ENCODE assay signal across 22 mouse cellular contexts in genomic region chrX:40987101-40987500, GRCm38 (mm10).
"Had no signal": no experiment of that assay in that cellular context is flagged by ENCODE, and none has a peak within 500 bp of the region (broad histone marks: within the 10 kb centered on the region; RNA-seq: fewer than 3 reads in every experiment).

No protein-coding gene starts in this region.

- H3K4me2 ChIP-seq: lung, embryonic 15.5 days; midbrain, embryonic 11.5 days; midbrain, embryonic 13.5 days; midbrain, embryonic 15.5 days; neural tube, embryonic 13.5 days; neural tube, embryonic 15.5 days had no signal

- H3K4me1 ChIP-seq: lung, embryonic 15.5 days; megakaryocyte, embryonic 14.5 days; midbrain, embryonic 13.5 days; midbrain, embryonic 15.5 days; neural tube, embryonic 13.5 days; neural tube, embryonic 15.5 days had no signal

- H3K9ac ChIP-seq: liver, postnatal 0 days; lung, embryonic 15.5 days; midbrain, embryonic 13.5 days; midbrain, embryonic 15.5 days; neural tube, embryonic 13.5 days; neural tube, embryonic 15.5 days had no signal

- DNase-seq: liver, postnatal 0 days; lung, adult 2 months; lung, postnatal 14 days; lung, postnatal 36 days; retina, postnatal 1 day; right cerebral cortex, adult 18-20 months; right cerebral cortex, postnatal 25 days; right cerebral cortex, postnatal 4 days; spleen, adult 18-20 months; thymus, adult 18-20 months; thymus, postnatal 14 days; thymus, postnatal 36 days had no signal

- H3K27ac ChIP-seq: lung, embryonic 15.5 days; macrophage; midbrain, embryonic 13.5 days; midbrain, embryonic 15.5 days; neural tube, embryonic 13.5 days; neural tube, embryonic 15.5 days had no signal

- H3K9me3 ChIP-seq: lung, embryonic 15.5 days; megakaryocyte, embryonic 14.5 days; midbrain, embryonic 13.5 days; midbrain, embryonic 15.5 days; neural tube, embryonic 13.5 days; neural tube, embryonic 15.5 days had no signal

- H3K4me3 ChIP-seq: lung, embryonic 15.5 days; megakaryocyte, embryonic 14.5 days; midbrain, embryonic 13.5 days; midbrain, embryonic 15.5 days; myocyte; neural tube, embryonic 13.5 days; neural tube, embryonic 15.5 days had no signal

- H3K36me3 ChIP-seq: lung, embryonic 15.5 days; midbrain, embryonic 13.5 days; midbrain, embryonic 15.5 days; neural tube, embryonic 13.5 days; neural tube, embryonic 15.5 days had no signal

- ATAC-seq: liver, postnatal 0 days; lung, postnatal 0 days; midbrain, embryonic 13.5 days; midbrain, embryonic 15.5 days had no signal

- H3K27me3 ChIP-seq: lung, embryonic 15.5 days; megakaryocyte, embryonic 14.5 days; midbrain, embryonic 13.5 days; midbrain, embryonic 15.5 days; neural tube, embryonic 13.5 days; neural tube, embryonic 15.5 days had no signal
